Mouse (Mus musculus) cerebellum, adult 2 months (tissue): ENCODE results near the gene Wdfy4.

Experiments
- CTCF ChIP-seq: fragments of 200-500 bp; IDR thresholded peaks from 2 replicates; pipeline ENCODE4 v1.5.1; 2011; ENCODE audit warnings: low read depth, mild to moderate bottlenecking, control low read depth, low read length, moderate library complexity, borderline replicate concordance; ENCODE audit not compliant: insufficient read depth
- POLR2A ChIP-seq: fragments of 200-500 bp; IDR thresholded peaks from 2 replicates; pipeline ENCODE4 v1.6.1; 2011; ENCODE audit warnings: low read length, control low read depth, borderline replicate concordance; ENCODE audit not compliant: insufficient read depth

DNA sequence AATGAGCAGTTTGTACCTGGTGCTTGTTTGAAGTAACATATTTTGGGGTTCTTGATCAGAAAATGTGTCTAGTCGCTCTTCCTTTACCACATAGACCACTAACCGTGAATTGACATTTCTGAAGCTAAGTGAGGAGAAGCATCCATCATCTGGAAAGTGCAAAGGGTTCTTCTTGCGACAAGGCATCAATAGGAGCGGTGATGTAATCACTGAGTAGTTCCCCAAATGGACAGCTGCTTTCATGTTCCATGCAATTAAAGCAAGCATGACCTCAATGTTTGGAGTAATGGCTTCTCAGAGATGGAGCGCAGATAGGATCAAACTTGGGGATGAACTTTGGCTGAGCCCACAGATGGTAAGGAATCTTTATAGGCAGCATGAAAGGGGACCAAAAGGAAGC is 246.1 kb downstream of the Wdfy4 start:
- TF ChIP-seq POLR2A, result no peak
- no peak for TF ChIP-seq CTCF
